Mouse (Mus musculus) adrenal gland, postnatal 4 days (tissue): ENCODE results near the gene Ccdc130. TPM values are rescaled to one million over a fixed set of nuclear protein-coding genes. Genes with fewer than 3 reads are reported as not detected.
"Not testable (repeated sequence)": the region's sequence is repeated elsewhere in the genome, so short reads cannot be mapped to it uniquely, and the experiment has no call there.

Experiments
- DNase-seq, 2 experiments: peaks; one replicate each; pipeline ENCODE4 v3.0.0; 2021 to 2022; ENCODE audit warnings: low spot score in 2 of 2, mixed read lengths in 2 of 2
- long read RNA-seq, 2 experiments: library from polyadenylated mRNA; stranded (forward); transcript quantifications; one replicate each; pipeline ENCODE4 v2.0.0; 2021
- total RNA-seq, 2 experiments: library from RNA; stranded (reverse); gene quantifications; 2 replicates each; pipeline ENCODE4 v1.2.3; 2021

Gene Ccdc130
- total RNA-seq = 10 to 100 TPM; 20.8 to 22.4 TPM
- long read RNA-seq, experiment 1, transcript Ccdc130-202 (10 exons, 2,119 nt) = major isoform, 9 of 14 reads
- long read RNA-seq, experiment 1, partial matches to known transcripts = 2 of 14 reads
- long read RNA-seq, experiment 1, other reads (novel, unspliced or antisense) = 3 of 14 reads
- long read RNA-seq, experiment 2, transcript Ccdc130-202 (10 exons, 2,119 nt) = major isoform, 8 of 13 reads
- long read RNA-seq, experiment 2, partial matches to known transcripts = 1 of 13 reads
- long read RNA-seq, experiment 2, other reads (novel, unspliced or antisense) = 3 of 13 reads

GRCm38 (mm10) chr8:84269950-84270773 lies at the start of gene Ccdc130:
Gene Ccdc130 (minus strand): TSS chr8:84270380.
- DNase-seq = peak; percentile 92 to 100

- DNase-seq = no peak
These were observed 38.2 kb upstream of the Ccdc130 start for GRCm38 (mm10) chr8:84308376-84308775.

GRCm38 (mm10) chr8:84303951-84304350 lies 33.8 kb upstream of the Ccdc130 start:
- no peak for DNase-seq

GRCm38 (mm10) chr8:84297029-84297785 lies 27.0 kb upstream of the Ccdc130 start:
- no peak for DNase-seq

GRCm38 (mm10) chr8:84291688-84292087 lies 21.5 kb upstream of the Ccdc130 start:
- no peak for DNase-seq

- no peak for DNase-seq
These were observed 20.9 kb upstream of the Ccdc130 start for GRCm38 (mm10) chr8:84291086-84291485.

GRCm38 (mm10) chr8:84288892-84289291 lies 18.7 kb upstream of the Ccdc130 start:
- DNase-seq = no peak

- not testable (repeated sequence) for DNase-seq
These were observed 15.5 kb upstream of the Ccdc130 start for GRCm38 (mm10) chr8:84285665-84286064.

- DNase-seq = no peak
These were observed 14.5 kb upstream of the Ccdc130 start for GRCm38 (mm10) chr8:84284608-84285063.

GRCm38 (mm10) chr8:84280777-84281176 lies 10.6 kb upstream of the Ccdc130 start:
- DNase-seq = no peak

GRCm38 (mm10) chr8:84276447-84276846 lies 6.3 kb upstream of the Ccdc130 start:
- DNase-seq = no peak

GRCm38 (mm10) chr8:84273968-84274367 lies 3.8 kb upstream of the Ccdc130 start:
- no peak for DNase-seq

GRCm38 (mm10) chr8:84272302-84272701 lies 2.1 kb upstream of the Ccdc130 start:
- no peak for DNase-seq

GRCm38 (mm10) chr8:84261098-84261497 lies 9.1 kb downstream of the Ccdc130 start:
- no peak for DNase-seq

- peak; percentile 40 to 80 for DNase-seq
These were observed 13.2 kb downstream of the Ccdc130 start, which contains the start of gene Mri1 for GRCm38 (mm10) chr8:84256822-84257610. Gene Mri1 (minus strand): TSS chr8:84257326.

- no peak for DNase-seq
These were observed 13.7 kb downstream of the Ccdc130 start for GRCm38 (mm10) chr8:84256458-84256821.

GRCm38 (mm10) chr8:84255858-84256257 lies 14.3 kb downstream of the Ccdc130 start:
- DNase-seq = no peak

GRCm38 (mm10) chr8:84249257-84250170 lies 20.7 kb downstream of the Ccdc130 start, which contains the start of gene D8Ertd738e:
Gene D8Ertd738e (minus strand): TSS chr8:84249719.
- peak; percentile 52 to 69 for DNase-seq

GRCm38 (mm10) chr8:84241821-84242220 lies 28.4 kb downstream of the Ccdc130 start:
- DNase-seq = no peak
